Mouse (Mus musculus) liver, embryonic 11.5 days (tissue): Measurements from ENCODE around the gene Rlf. TPM values are rescaled to one million over a fixed set of nuclear protein-coding genes. Genes with fewer than 3 reads are reported as not detected.
"Not testable (repeated sequence)": the region's sequence is repeated elsewhere in the genome, so short reads cannot be mapped to it uniquely, and the experiment has no call there.

Source experiments
- ATAC-seq: fragments of 200-750 bp; cut with Nextera tagmentation; replicated peaks from 2 replicates; pipeline ENCODE4 v1.8.0; 2017; ENCODE audit warnings: moderate number of reproducible peaks, mild to moderate bottlenecking, moderate TSS enrichment, moderate library complexity; ENCODE audit not compliant: low FRiP score
- DNase-seq: peaks from one replicate; pipeline ENCODE4 v3.0.0-alpha.2; 2017; ENCODE audit warnings: low spot score
- H3K27ac ChIP-seq: fragments of 300-500 bp; sonication (generic); 2 replicates; pipeline ENCODE4 v1.5.1; 2014; ENCODE audit warnings: mild to moderate bottlenecking, low read depth, low read length, control low read depth
- H3K27me3 ChIP-seq: fragments of 300-500 bp; sonication (generic); replicated peaks from 2 replicates; pipeline ENCODE4 v1.6.1; 2014; ENCODE audit warnings: low read length, mixed read lengths; ENCODE audit not compliant: control insufficient read depth, insufficient read depth
- H3K36me3 ChIP-seq: fragments of 300-500 bp; sonication (generic); 2 replicates; pipeline ENCODE4 v1.6.1; 2014; ENCODE audit warnings: mild to moderate bottlenecking, low read length, moderate library complexity, mixed read lengths; ENCODE audit not compliant: control insufficient read depth, insufficient read depth
- H3K4me1 ChIP-seq: fragments of 300-500 bp; sonication (generic); replicated peaks from 2 replicates; pipeline ENCODE4 v1.6.1; 2014; ENCODE audit warnings: low read length, mixed read lengths; ENCODE audit not compliant: control insufficient read depth, insufficient read depth
- H3K4me2 ChIP-seq: fragments of 300-500 bp; sonication (generic); 2 replicates; pipeline ENCODE4 v1.6.1; 2014; ENCODE audit warnings: mild to moderate bottlenecking, control low read depth, moderate library complexity
- H3K4me3 ChIP-seq: fragments of 300-500 bp; sonication (generic); 2 replicates; pipeline ENCODE4 v1.5.1; 2014; ENCODE audit warnings: low read depth, low read length, control low read depth
- H3K9ac ChIP-seq: fragments of 300-500 bp; sonication (generic); 2 replicates; pipeline ENCODE4 v1.6.1; 2014; ENCODE audit warnings: low read depth, low read length, control low read depth
- H3K9me3 ChIP-seq: fragments of 300-500 bp; sonication (generic); 2 replicates; pipeline ENCODE4 v1.6.1; 2016; ENCODE audit warnings: low read length, inconsistent platforms, mixed read lengths; ENCODE audit not compliant: control insufficient read depth
- WGBS: fragments of 180-500 bp; shearing (Covaris S2); extraction: QIAGEN DNeasy Blood & Tissue Kit; methylation state at CpG from one replicate; pipeline ENCODE4 v1.1.7; 2014; 5-methylcytosine and 5-hydroxymethylcytosine counted together
- polyA plus RNA-seq: library from polyadenylated mRNA; unstranded; fragments of >200 nt; fragmentation: Nextera tagmentation; extraction: Ambion mirVana; gene quantifications from 2 replicates; pipeline ENCODE4 v1.2.1, GENCODE M21; 2014

Gene Rlf
- polyA plus RNA-seq, 1 experiment from 2014 or later, result 18.8 TPM

- ATAC-seq, result no peak
- H3K4me1 ChIP-seq, result no peaks in the 10 kb centered on the region
- H3K36me3 ChIP-seq, result 0 out of 2 replicates have a peak, but pooled peaks cover 5% of the 10 kb centered on the region
- H3K4me2 ChIP-seq, result no peak overlapping the region
- no peak for DNase-seq
- no peak overlapping the region for H3K9ac ChIP-seq
- H3K4me3 ChIP-seq, result no peak overlapping the region
- H3K27me3 ChIP-seq, result no peaks in the 10 kb centered on the region
- 88% methylated on average over 2 of the region's 2 CpGs for WGBS
- no peaks in the 10 kb centered on the region for H3K9me3 ChIP-seq
- no peak overlapping the region for H3K27ac ChIP-seq
Observed at GRCm38 (mm10) chr4:121192306-121192705, 22.6 kb downstream of the Rlf start.

GRCm38 (mm10) chr4:121189341-121189740 is 25.5 kb downstream of the Rlf start:
- DNase-seq (no peak), ATAC-seq (no peak)
- no peaks in the 10 kb centered on the region for H3K4me1 ChIP-seq
- no peak overlapping the region for H3K27ac ChIP-seq
- no peak overlapping the region for H3K4me3 ChIP-seq
- H3K4me2 ChIP-seq, result no peak overlapping the region
- H3K27me3 ChIP-seq, result no peaks in the 10 kb centered on the region
- 85% methylated on average over 3 of the region's 3 CpGs for WGBS
- no peaks in the 10 kb centered on the region for H3K9me3 ChIP-seq
- no peak overlapping the region for H3K9ac ChIP-seq
- peaks cover 7% of the 10 kb centered on the region; the same call in 1 of the 2 replicates for H3K36me3 ChIP-seq

- Histone ChIP-seq H3K9ac (no peak overlapping the region), H3K27ac (no peak overlapping the region), H3K36me3 (peaks cover 22% of the 10 kb centered on the region), H3K4me2 (no peak overlapping the region), H3K4me1 (no peaks in the 10 kb centered on the region), H3K4me3 (no peak overlapping the region), H3K9me3 (no peaks in the 10 kb centered on the region), H3K27me3 (no peaks in the 10 kb centered on the region)
- DNase-seq (no peak), ATAC-seq (no peak)
- WGBS, result 88% methylated on average over 3 of the region's 3 CpGs
Observed at GRCm38 (mm10) chr4:121179669-121180068, 35.2 kb downstream of the Rlf start.

- Histone ChIP-seq H3K9me3 (peaks cover 3% of the 10 kb centered on the region; the same call in 1 of the 2 replicates), H3K9ac (no peak overlapping the region), H3K27ac (no peak overlapping the region), H3K4me2 (no peak overlapping the region), H3K36me3 (peaks cover 33% of the 10 kb centered on the region), H3K27me3 (no peaks in the 10 kb centered on the region), H3K4me1 (no peaks in the 10 kb centered on the region), H3K4me3 (no peak overlapping the region)
- ATAC-seq (peak; percentile 63), DNase-seq (no peak)
- 90% methylated on average over 2 of the region's 2 CpGs for WGBS
Observed at GRCm38 (mm10) chr4:121167656-121168055, 47.2 kb downstream of the Rlf start.

GRCm38 (mm10) chr4:121166697-121167096 is 48.2 kb downstream of the Rlf start:
- H3K27me3 ChIP-seq, H3K4me2 ChIP-seq, DNase-seq, H3K9ac ChIP-seq, H3K4me1 ChIP-seq, H3K4me3 ChIP-seq, H3K9me3 ChIP-seq, H3K27ac ChIP-seq, ATAC-seq: not testable (repeated sequence)
- 82% methylated on average over 3 of the region's 5 CpGs for WGBS
- H3K36me3 ChIP-seq, result peaks cover 33% of the 10 kb centered on the region

- peaks cover 19% of the 10 kb centered on the region for H3K36me3 ChIP-seq
- no peak overlapping the region for H3K4me2 ChIP-seq
- ATAC-seq, result no peak
- no peaks in the 10 kb centered on the region for H3K4me1 ChIP-seq
- no peaks in the 10 kb centered on the region for H3K9me3 ChIP-seq
- H3K27ac ChIP-seq, result no peak overlapping the region
- WGBS, result 89% methylated on average over 2 of the region's 2 CpGs
- no peak overlapping the region for H3K4me3 ChIP-seq
- DNase-seq, result no peak
- H3K9ac ChIP-seq, result no peak overlapping the region
- no peaks in the 10 kb centered on the region for H3K27me3 ChIP-seq
Observed at GRCm38 (mm10) chr4:121163501-121164030, 51.3 kb downstream of the Rlf start.

GRCm38 (mm10) chr4:121109126-121109525 is 105.8 kb downstream of the Rlf start, which contains the start of gene Tmco2:
TSS of gene Tmco2 (minus strand) at chr4:121109226.
- WGBS, result 82% methylated on average over 2 of the region's 2 CpGs
- no peak for ATAC-seq
- no peaks in the 10 kb centered on the region; the same call in 1 of the 2 replicates for H3K27me3 ChIP-seq
- no peak within 1 kb of the TSS for H3K27ac ChIP-seq
- H3K4me3 ChIP-seq, result no peak within 1 kb of the TSS
- no peak for DNase-seq
- no peaks in the 10 kb centered on the region for H3K36me3 ChIP-seq
- no peak within 1 kb of the TSS for H3K4me2 ChIP-seq
- no peaks in the 10 kb centered on the region for H3K4me1 ChIP-seq
- H3K9me3 ChIP-seq, result no peaks in the 10 kb centered on the region
- H3K9ac ChIP-seq, result no peak within 1 kb of the TSS

GRCm38 (mm10) chr4:121103304-121103703 is 111.6 kb downstream of the Rlf start:
- H3K9me3 ChIP-seq, result no peaks in the 10 kb centered on the region
- H3K4me1 ChIP-seq, result no peaks in the 10 kb centered on the region
- no peak overlapping the region for H3K4me3 ChIP-seq
- no peak overlapping the region for H3K27ac ChIP-seq
- no peak overlapping the region for H3K4me2 ChIP-seq
- H3K36me3 ChIP-seq, result no peaks in the 10 kb centered on the region
- no peak overlapping the region for H3K9ac ChIP-seq
- no peaks in the 10 kb centered on the region for H3K27me3 ChIP-seq
- WGBS, result 82% methylated on average over 4 of the region's 4 CpGs
- no peak for DNase-seq
- no peak for ATAC-seq

- WGBS, result under 1% methylated on average over 39 of the region's 39 CpGs
- Histone ChIP-seq H3K4me2 (peak within 1 kb of the TSS; percentile 72), H3K27ac (peak within 1 kb of the TSS; percentile 17; the same call in 1 of the 2 replicates), H3K9me3 (no peaks in the 10 kb centered on the region), H3K4me3 (peak within 1 kb of the TSS; percentile 67), H3K27me3 (no peaks in the 10 kb centered on the region), H3K36me3 (peaks cover 16% of the 10 kb centered on the region), H3K4me1 (peaks cover 6% of the 10 kb centered on the region; the same call in 1 of the 2 replicates), H3K9ac (peak within 1 kb of the TSS; percentile 60)
- DNase-seq (peak; percentile 88), ATAC-seq (peak; percentile 91)
Observed at GRCm38 (mm10) chr4:121097650-121098378, 117.1 kb downstream of the Rlf start, which contains the start of gene Zmpste24. TSS of gene Zmpste24 (minus strand) at chr4:121098241.
